Mouse (Mus musculus): ENCODE results near the gene Dyrk1b.
"Not testable (repeated sequence)": the region's sequence is repeated elsewhere in the genome, so short reads cannot be mapped to it uniquely, and the experiment has no call there.

Gene Dyrk1b

DNA sequence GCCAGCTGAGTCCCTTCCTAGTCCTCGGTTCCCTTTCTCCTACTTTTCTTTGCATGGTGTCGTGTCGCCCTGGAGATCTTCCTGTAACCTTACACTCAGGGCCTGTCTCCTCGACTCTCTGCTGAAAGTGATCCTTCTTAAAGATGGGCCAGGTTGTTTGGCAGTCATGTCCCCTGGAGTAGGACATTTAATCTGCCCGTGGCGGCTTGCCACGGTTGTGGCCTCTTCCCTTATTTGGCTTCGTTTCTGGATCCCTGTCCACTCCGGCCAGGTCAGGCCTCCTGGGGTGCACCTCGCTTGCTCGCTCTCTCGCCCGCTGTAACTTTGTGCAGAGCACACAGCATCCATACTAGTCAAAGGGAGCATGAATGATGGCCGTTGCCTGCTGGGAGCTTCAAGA, 17.3 kb downstream of the Dyrk1b start:
- DNase-seq: no peak

DNA sequence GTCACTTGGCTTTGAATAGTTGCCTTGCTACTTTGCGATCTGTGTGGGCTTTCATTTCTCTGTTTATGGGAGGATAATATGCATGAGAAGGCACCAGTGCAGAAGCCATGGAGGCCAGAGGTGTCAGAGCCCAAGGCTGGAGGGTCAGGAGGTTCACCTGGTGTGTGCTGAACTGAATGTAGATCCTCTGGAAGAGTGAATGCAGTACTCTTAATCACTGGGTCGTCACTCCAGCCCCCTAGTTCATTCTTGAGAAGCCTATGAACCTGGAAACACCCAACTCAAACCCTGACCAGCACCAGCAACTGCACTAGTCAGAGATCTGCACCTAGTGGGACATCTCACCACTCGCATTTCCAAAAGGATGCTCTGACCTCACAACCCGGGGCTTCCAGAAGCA, 19.8 kb downstream of the Dyrk1b start:
- no peak for DNase-seq

DNA sequence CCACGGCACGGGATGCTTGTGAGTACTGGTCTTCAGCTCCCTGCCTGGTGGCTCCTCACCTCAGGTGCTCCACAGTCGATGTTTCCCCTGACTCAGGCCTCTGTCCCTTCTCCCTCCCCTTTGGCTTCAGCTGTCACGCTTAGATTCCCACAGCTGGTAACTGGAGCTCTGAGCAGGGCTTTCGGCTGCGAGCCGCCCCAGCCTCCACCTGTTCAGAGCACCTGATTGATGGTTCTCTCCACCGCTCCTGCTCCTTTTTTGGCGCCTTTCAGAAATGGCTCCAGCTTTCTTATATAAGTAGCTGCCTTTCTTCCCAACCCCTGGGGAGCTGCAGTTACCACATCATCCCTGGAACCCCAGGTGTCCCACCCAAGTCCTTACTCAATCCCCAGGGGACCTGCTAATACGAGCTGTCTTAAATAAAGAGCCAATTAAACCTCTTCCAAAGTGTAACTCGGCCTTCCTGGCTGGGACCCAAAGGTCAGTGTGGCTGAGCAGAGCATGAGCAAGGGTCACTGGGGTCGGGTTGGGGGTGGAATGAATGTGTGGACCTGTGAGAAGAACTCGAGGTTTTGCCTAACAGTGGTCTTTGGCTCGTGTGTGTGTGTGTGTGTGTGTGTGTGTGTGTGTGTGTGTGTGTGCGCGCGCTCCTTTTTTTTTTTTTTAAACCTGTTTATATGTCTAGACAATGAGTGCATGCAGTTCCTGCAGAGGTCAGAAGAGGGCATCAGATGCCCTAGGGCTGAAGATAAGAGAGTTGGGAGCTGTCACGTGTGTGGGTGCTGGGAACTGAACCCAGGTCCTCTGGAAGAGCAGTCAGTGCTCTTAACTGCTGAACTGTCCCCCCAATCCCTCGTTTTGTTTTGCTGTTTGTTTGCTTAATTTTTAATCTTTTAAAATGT, 24.2 kb downstream of the Dyrk1b start:
- no peak for DNase-seq

DNA sequence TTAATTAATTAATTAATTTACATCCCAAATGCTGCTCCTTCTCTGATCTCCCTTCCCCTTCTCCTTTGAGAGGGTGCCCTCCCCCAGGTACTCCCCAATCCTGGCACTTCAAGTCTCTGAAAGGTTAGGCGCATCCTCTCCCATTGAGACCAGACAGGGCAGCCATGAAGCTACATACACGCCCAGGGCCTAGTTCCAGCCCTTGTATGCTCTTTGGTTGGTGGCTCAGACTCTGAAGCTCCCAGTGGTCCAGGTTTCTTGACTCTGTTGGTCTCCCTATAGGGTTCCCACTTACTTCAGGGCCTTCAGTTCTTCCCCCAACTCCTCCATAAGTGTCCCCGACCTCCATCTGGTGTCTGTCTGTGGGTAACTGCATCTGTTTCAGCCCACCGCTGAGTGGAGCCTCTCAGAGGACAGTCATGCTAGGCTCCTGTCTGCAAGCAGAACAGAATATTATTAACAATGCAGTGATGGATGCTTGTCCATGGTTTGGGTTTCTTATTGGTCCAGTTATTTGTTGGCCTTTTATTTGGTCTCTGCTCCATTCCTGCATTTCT, 26.9 kb downstream of the Dyrk1b start:
- DNase-seq: no peak

DNA sequence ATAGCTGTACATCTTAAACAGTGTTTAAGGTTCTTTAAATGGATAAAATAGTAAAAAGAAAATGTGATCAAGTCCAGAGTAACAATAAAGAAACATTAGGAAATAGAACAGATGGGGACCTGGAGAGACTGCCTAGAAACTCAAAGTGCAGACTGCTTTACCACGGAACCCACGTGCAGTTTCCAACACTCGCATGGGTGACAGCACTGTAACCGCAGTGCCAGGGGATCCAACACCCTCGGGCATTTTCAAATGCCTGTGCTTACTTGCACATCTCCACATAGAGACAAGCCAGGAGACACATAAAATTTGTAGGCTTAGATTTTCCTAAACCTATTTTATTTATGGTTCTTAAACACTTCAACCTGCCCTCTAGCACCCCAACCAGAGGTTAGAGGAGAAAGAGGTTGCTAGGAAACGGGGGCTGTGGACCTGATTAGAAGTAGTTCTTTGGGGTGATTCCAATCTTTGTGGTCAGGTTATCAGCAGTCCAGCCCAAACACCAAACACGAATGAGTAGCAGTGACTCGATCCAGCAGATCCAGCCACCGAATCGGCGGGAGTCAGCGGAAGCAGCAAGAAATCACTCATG, 29.2 kb downstream of the Dyrk1b start:
- no peak for DNase-seq

DNA sequence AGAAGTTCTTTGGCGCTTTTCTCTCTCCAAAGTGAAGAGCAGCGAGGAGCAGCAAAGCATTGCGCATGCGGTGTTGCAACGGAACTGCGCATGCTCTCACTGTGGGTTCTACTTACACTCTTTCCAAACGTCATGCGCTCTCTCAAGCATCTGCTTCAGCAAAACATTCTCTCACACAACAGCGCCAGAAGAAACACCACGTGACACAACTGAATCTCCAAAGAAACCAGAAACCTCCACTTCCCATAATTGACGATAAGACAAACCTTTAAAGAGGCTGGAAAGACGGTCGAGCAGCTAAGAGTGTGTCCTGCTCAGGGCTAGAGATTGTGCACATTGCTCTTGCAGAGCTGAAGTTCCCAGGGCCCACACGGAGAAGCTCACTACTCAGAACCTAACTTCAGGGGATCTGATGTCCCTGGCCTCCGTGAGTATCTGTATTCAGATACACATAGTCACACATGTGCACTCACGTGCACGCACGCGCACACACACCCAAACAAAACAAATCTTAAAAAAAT, 29.8 kb downstream of the Dyrk1b start:
- peak; percentile 50 for DNase-seq

DNA sequence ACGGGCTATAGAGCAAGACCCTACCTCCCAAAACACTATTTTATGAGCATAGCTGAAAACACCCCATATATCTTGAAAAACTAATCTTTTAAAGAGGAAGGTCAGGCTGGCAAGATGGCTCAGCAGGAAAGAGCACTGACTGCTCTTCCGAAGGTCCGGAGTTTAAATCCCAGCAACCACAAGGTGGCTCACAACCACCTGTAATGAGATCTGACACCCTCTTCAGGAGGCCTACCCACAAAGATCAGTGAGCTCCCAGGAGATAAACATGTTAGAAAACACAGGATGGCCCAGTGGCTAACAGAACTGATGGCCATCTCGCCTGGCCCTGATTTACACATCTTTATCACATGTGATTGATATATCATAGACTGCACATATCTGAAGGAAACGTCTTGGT, 31.5 kb downstream of the Dyrk1b start:
- DNase-seq: no peak

DNA sequence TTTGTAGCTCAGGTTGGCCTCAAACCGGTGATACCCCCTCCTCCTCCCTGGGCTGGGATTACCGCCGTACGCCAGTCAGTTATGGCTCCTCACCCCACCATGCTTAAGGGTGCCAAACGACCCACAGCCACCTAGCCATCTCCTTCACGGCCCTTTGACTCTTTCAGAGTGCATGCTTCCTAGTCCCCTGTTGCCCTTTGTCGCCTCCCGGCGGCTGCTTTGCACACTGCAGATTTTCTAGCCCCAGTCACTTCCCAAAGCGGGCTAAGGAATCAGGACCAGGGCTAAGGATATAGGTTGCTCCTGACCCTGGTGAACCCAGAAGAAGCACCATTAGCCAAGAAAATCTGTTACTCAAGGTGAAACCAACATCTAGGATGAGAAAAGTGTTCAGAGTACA, 34.9 kb downstream of the Dyrk1b start:
- DNase-seq: peak; percentile 50

DNA sequence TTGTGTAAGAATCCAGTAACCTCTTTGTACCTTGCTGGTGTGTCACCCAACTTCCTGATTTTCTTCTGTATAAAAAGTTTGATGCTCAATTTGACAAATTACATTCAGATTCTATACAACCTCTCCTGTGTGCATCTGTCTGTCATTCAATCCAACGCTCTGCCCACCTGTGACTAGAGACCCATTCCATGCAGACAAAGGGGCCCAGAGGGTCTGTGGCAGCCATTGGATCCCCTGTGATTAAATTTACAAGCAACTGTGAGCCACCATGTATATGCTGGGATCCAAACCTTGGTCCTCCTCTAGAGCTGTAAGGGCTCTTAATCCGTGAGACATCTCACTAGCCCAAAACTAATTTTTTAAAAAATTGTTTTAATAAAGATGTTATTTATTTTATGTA, 36.7 kb downstream of the Dyrk1b start:
- not testable (repeated sequence) for DNase-seq

DNA sequence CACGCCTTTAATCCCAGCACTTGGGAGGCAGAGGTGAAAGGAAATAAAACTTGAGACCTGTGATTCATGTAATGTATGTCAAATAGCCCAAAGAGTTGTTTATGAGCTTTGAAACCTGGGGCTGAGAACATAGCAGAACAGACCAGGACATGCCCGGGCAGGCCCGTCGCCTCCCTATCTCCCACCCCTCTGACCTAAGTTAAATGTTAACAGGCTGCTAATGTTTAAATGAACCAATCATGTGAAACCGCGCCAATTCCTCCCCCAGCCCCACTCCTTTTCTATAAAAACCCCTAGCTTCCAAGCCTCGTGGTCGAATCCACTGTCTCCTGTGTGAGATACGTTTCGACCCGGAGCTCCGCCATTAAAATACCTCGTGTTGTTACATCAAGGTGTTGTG, 38.5 kb downstream of the Dyrk1b start:
- not testable (repeated sequence) for DNase-seq

DNA sequence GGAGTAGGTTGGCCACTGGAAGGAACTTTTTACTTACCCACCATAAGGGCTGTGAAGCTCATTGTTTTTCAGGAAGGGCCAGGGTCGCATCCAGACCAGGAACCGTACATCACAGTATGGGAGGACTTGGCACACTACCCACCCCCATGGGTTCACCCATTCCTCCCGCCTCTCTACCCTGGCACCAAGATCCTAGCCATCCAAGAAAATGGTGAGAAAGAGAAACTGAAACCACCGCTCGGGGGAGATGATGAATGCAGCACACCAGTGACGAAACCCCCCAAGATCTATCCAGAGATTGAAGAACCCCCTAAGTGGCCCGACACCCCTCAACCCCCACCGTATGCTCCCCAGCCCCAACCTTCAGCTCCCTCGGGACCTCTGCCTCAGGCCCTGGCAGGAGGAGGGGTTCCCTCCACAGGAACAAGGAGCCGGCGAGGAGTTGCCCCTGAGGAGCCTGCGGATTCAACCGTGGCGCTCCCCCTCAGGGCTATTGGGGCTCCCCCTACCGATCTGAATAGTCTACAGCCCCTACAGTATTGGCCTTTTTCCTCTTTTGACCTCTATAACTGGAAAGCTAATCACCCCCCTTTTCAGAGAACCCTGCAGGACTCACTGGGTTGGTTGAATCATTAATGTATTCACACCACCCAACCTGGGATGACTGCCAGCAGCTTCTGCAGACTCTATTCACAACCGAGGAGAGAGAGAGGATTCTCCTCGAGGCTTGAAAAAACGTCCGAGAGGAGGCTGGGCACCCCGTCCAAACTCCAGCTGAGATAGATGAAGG, 39.9 kb downstream of the Dyrk1b start:
- DNase-seq: peak; percentile 9

DNA sequence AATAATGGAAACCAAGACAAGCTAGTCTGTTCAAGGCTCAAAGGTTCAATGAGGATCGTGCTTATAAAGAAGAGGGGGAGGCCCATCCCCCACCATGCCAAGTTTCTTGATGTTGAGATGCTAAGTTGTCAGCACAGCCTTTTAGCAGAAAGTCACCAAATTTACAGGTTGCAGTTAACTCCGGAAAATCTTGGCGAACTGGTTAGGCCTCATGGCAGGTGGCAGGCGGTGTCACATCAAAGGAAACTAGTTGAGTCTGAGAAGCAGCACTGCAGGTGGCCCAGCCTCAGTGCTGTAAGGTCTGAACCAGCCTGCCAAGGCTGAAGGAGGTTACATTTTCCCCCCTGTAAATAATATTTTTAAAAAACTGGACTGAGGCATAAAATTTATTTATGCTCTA, 47.6 kb downstream of the Dyrk1b start:
- DNase-seq: not testable (repeated sequence)

DNA sequence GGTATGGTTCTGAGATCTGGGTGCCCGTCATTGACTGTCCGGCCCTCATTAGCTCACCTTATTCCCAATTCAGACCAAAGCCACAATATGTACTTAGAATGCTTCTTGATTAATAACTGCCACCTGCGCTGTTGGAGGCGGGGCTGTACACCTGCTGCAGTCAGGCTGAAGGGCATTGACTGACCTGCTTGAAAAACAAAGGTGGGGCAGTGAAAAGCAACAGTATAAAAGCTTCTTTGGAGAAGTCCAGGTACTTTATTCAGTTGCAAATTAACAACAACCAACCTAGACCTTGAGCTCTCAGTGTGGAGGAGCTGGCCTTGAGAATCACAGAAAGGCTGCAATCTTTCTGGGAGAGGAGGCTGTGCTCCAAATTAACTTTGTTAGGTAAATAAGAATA, 48.2 kb downstream of the Dyrk1b start:
- not testable (repeated sequence) for DNase-seq

All from cerebellum, adult 11 months (tissue).